Mouse (Mus musculus): ENCODE measurements at regions not wholly inside any gene's neighbourhood (a gene's known extent, or its start where the extent isn't known, plus 50 kb on each side); places are given as distances from the start of the nearest gene placed in this dataset.

- TF ChIP-seq EP300 (IDR thresholded peaks at IDR 0.05; ENCODE audit: low read depth): no peak
- no peak for TF ChIP-seq CTCF (IDR thresholded peaks at IDR 0.05; ENCODE audit: low read depth)
Observed at GRCm38 (mm10) chr15:61189481-61189880, 266.7 kb upstream of the A1bg start.
